Mouse (Mus musculus) retina, embryonic 14.5 days (tissue): ENCODE measurements at regions not wholly inside any gene's neighbourhood (a gene's known extent, or its start where the extent isn't known, plus 50 kb on each side); places are given as distances from the start of the nearest gene placed in this dataset.

Experiments
- DNase-seq: peaks from one replicate; pipeline ENCODE4 v3.0.0-alpha.2; 2015; ENCODE audit warnings: low spot score

DNA sequence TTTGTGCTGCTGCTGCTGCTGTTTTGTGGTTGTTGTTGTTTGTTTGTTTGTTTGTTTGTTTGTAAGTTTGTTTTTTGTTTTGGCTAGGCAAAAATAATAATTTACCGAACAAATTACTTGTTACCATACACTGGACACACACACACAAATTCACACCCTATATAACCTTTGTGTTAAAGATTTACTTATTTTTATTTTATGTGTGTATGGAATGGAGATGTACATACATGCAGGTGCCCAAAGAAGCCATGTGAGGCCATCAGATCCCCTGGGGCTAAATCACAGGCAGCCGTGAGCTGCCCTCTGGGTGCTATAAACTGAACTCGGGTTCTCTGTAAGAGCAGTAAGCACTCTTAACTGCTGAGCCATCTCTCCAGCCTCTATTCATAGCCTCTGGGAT lies 56.0 kb downstream of the Pttg1 start:
- no peak for DNase-seq

DNA sequence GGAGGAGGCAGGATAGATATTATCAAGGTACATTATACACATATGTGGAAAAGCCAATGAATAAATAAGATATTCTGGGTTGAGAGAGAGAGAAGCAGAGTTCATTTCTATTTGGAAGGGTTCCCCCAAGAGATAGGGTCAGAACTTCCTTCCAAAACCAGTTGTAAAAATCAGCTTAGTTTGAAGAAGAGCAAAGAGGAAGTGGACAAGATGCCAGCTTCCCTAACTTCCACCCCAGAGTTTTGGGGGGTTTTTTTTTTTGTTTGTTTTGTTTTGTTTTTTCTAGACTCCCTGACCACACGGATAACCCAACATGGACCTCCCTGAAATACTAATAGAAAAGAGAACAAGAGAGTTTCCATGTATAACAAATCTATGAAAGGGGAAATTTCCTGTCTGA lies 57.7 kb downstream of the Pttg1 start:
- no peak for DNase-seq

DNA sequence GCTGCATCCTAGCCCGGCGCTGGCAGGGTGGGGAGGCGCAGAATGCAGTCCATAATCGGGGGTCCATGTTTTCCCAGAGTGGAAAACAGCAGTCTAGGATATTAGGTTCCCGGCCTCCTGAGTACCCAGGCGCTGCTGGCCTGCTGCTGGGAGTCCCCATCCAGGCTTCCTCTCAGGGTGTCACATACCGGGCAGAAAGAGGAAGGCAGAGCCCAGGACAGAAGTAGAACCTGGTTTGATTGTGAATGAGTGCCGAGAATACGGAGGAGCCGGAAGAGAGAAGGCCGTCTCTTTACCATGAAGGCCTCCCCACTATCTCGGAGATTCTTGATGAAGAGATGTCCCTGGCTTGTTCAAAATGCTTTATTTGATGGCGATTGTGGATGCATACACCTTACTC lies 64.2 kb downstream of the Pttg1 start:
- DNase-seq: no peak

DNA sequence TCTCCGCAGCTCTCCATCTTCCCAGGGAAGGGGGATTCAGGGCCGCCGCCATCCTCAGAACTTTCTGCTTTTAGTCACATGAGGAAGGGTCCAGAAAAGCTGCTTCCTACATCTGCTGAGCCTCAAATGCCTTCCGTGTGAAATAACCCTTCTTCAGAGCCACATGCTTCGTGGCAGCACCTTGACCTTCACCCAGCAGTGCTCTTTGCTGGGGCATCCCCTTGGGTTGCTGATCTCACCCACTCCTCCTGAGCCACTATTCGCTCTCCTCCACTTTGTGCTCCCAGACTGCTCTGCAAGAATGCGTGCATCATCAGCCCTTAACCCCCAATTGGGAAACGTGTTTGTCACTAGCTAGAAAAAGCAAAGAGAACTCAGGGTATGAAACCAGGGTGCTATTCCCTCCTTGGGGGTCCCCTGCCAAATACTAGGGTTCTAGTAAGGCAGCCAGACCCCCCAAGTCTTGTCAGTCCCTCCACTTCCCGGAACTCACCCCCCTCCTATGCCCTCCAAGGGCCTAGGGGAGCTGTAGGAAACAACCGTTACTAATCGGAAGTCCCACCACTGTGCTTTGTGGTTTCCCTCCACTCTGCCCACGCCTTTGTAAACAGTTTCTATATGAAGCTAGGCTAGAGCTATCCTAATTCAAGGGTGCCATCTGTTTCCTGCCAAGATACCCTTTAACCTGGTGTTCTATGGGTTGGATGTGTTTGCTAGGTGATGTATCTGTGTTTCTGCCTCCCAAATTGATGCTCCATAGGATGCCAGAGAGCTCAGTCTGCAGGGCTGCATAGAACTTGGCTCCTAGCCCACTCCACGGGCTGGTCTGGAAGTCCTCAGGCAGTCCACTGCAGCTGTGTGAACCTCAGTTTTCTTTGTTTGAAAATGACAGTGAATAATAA lies 67.4 kb downstream of the Pttg1 start:
- no peak for DNase-seq

DNA sequence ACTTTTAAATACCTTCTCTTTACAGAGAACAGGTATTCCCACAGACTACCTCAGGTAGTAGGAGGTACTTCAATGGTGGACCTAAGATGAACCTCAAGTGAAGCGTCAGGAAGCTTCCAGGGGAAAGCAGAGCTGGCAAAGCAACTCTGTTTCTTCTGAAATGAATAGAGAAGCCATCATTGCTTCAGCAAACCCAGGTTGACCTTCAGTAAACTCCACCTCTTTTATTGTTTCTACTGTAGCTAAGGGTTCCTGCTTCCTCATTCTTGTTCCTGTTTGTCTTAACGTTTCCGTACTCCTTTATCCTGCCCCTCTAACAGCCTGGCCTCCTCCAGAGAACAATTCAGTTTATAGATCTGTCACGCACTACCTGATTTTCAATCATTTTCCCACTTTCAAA lies 72.4 kb downstream of the Pttg1 start:
- DNase-seq: no peak

DNA sequence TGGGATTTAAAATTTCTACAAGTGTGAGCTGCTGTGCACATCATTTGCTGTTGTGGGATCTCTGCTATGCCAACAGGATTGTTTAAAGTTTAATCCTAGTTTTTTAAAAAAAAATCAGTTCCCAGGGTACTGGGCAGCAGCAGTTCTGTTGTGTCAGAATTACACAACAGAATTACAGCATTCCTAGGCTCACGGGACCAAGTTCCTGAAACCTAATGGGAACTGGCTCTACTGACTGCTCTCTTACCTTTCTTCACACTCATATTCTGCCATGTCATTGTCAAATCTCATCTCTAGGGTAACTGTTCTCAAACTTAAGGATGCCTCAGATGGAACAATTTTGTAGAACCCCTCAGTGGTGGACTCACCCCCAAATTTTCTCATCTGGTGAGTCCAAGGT lies 73.0 kb downstream of the Pttg1 start:
- no peak for DNase-seq

DNA sequence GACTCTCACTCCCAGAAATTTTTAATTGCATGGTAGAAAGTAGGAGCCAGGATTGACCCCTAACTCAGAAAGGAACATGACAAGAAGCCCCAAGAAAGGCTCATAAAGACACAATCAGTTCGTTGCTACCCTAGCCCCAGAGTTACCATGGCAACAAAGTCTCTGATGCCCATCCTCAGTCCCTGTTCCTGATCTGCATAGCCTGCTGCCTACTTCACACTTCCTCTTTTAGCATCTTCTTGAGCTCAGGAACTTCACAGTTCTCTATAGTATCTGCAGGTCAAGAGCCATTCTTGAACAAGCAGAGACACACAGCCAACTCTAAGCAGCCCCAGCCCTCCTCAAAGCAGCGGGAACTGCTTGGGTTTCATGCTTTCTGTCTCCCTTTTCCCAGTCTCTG lies 74.2 kb downstream of the Pttg1 start:
- no peak for DNase-seq

DNA sequence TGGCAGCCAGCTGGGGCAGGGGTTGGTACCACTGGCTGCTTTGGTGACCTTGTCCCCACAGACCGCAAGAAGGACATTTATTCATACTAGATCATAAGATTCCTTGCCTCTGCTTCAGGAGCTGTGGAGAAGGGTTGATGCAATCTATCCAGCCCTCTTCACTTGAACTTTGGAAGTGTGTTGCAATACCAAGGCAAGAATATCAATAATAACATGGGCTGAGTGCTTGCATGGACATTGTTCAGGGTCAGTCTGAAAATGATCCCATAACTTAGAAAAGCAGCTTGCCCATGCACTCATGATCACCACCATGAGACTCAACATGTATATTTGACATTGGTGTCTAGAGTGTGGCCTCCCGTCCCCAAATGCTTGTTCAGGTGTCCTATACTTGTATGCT lies 74.7 kb downstream of the Pttg1 start:
- no peak for DNase-seq

DNA sequence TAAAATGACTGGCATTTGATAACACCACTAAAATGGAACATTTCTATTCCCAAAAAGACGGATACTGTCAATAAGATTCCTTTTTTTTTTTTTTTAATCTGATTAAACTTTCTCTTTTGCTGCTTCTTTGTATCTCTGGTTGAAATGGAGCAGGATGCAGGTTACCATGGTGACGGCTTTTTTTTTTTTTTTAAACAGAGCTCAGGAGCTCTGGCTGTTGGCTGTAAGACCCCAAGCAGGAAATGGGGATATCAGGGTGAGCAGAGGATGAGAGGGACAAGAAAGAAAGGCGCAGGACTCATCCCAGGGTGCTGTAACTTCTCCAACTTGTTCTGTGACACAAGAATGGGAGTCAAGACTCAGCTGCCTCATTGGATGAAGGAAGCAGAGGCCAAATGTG lies 75.8 kb downstream of the Pttg1 start:
- DNase-seq: peak; percentile 13

DNA sequence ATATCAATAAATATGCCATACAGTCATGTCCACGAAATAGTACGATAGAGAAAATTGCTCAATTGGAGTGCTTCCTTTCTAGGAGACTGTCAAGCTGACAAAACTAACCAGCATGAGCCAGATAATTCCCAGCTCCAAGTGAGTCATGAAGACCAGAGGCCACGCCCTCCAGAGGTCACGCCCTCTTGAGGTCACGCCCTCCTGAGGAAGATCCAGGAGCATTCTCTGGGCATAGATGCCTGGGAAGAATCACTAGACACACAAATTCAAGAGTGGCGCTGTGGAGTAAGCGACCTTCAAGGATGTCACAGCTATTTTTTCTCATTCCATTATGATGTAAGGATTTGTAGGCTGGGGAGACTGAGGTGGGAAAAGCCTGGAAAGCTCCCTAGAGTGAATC lies 76.5 kb downstream of the Pttg1 start:
- no peak for DNase-seq

DNA sequence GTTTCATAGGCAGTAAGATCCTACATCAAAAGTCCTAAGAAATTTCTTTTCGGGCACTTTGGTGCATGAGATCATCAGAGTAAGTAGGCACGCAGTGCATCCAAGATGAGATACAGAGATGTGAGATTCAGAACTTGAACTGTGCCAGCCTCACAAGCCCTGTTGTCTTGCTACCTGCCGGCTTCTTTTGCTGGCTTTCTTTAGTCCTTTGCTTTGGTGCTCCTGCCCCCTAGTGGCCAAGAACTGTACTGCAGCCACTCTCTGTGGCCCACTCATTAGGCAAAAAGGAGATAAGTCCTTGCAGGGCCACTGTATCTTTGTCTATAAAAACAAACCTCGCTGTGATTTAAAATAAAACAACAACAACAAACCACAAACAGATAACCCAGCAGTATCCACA lies 77.5 kb downstream of the Pttg1 start:
- peak; percentile 90 for DNase-seq

DNA sequence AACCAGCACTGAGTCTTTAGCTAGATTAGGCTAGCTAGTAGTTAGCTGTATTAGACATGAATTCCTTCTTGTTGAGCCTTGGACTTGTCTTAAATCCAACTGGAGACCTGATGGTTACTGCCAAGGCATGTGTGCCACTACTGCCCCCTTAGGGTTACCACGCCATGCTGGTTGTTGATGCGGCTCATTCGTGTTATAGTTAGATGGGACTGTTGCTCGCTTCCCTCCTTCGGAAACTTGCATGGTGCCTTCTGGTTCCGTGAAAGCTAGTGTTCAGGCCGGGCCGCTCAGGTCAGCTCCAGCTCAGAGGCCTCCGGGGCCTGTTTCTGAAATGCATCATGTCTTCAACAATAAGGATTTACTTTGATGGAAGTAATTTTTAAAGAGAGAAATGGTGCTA lies 79.6 kb downstream of the Pttg1 start:
- no peak for DNase-seq

DNA sequence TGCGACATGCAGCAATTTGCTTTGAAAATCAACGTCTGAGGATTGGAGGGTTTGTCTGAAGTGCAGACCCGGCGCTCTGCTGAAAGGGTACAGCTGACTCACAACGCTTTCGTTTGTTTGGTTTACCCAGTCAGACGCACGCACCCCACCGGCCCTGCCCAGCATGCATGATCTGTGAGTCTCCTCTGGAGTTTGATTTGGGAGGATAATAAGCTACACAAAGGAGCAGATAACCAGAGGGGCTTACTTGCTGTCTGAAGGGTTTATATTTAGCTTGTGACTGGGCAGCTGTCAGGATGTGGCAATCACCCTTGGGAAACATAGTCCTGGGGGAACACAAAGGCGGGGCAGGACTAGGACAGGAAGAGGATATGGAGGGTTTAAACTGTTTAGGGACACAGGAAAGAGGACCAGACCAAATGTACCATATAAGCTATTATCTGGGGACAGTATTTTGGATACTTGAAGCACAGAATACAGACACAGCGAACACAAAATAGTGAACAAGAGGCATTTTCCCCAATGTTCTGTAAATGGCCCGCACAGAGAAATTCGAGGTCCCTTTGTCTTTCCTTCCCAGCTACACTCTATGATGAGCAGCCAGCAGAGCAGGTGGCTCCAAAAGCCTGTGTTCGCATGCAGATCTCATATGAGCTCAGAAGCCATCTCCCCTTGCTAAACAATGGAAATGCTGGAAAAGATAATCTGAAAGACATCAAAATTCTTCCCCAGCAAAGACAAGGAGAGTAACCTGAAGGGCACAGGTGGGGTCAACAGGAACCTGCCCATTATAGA lies 81.1 kb downstream of the Pttg1 start:
- DNase-seq: peak; percentile 21

DNA sequence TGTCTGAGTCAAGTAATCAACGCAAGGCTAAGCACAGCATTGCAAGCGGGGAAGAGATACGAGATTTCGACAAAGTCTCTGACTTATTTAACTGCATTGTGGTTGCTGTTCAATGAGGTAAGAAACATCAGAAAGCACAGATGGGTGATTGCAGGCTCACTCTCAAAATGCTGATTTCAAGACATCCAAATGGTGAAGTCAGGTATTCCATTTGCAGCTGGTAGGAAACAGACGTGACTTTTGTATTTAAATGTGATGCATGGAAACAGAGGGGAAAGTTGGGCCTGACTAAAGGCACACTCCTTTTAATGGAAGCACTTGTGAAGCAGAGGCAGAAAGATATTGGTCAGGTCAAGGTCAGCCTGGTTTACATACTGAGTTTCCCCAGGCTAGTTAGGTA lies 82.5 kb downstream of the Pttg1 start:
- no peak for DNase-seq

DNA sequence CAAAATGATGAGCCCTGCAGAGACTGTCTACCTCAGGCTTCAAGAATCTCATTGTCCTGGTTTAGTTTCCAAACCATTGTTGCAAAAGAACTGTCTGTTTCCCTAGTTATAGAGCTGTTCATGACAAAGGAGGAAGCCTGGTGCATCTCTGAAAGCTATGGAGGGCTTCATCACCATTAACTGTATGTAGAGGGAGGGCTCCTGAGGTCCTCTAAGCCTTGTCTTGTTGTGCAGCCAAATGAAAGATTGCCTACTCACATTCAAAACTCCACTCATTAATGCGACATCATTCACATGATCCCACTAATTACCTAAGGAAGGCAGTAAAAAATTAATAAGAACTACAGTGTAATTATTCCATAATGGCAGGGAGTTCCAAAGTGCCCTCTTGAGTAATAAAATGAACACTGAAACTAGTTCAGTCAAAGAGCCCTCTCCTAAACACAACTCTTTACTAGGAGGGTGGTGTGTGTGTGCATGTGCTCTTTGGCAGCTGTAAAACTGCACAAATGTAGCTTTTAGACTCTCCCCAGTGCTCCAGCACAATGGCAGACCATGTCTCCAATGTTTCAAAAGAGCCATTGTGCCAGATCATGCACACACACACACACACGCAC lies 87.6 kb downstream of the Pttg1 start:
- DNase-seq: no peak

DNA sequence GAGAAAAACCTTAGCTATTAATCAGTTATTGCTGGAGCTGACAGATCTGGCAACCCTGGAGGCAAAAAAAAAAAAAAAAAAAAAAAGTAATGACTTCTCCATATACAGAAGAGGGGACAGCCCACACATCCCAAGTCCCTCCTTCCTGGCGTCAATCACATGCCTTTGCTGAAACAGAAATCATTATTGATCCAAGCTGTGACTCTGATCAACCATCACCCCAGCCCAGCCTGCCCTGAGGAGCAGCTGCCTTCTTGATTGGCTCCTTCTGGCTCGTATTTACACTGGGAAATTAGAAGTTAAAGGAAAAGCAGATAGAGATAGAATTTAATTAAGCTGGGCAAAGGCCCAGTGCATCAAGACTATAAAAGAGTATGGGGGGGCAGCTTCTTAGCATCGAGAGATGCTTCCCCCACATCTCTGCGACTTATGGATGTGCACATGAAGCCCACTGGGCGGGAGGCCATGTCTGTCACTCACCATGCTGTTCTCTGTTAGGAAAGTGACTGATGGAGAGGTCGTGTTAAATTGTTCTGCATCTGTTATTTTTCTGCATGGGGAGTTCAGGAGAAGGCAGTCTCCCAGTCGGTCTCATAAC lies 90.3 kb downstream of the Pttg1 start:
- DNase-seq: no peak

DNA sequence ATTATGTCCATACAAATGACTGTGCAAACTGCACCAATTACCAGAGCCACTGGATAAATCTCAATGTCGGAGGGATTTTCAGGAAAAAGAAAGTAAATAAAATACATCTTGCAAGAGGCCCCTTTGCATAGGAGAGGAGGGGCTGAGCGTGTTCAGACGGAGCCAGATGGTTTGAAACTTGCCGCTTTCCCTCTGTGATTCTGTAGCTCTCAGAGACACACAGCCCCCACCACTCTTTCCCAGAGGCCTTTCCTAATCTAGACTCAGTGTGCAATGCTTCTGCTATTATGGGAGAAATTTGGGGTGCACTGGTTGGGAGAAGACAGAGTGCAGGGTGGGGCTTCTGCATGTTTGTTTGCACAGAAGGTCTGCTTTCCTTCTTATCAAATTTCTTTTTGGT lies 92.5 kb downstream of the Pttg1 start:
- DNase-seq: no peak

DNA sequence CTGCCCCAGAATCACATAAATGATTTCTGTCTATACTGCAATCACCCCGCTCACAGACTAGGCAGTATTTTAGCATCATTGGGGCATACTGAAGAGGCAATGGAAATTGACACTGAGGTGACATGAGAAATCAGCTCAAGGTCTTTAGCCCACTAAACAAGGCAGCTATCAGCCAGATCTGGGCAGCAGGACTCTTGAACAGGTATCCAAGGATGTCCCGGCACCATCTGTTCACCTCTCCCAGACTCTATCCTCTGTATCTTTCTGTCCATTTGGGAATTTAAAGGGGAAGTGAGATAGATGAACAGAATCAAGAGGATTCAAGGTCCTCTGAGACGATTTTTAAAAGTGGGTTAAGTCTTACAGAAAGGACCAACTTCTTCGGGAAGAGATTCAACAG lies 112.1 kb downstream of the Pttg1 start:
- no peak for DNase-seq
